Mouse (Mus musculus) forebrain, embryonic 12.5 days (tissue): ENCODE measurements around the gene Gm10436. TPM values are rescaled to one million over a fixed set of nuclear protein-coding genes. Genes with fewer than 3 reads are reported as not detected.
"Not testable (repeated sequence)": the region's sequence is repeated elsewhere in the genome, so short reads cannot be mapped to it uniquely, and the experiment has no call there.

Source experiments
- ATAC-seq: fragments of 200-750 bp; cut with Nextera tagmentation; 2 replicates; pipeline ENCODE4 v1.8.0; 2017; ENCODE audit warnings: moderate TSS enrichment; ENCODE audit not compliant: low FRiP score
- H3K27ac ChIP-seq: fragments of 300-500 bp; sonication (generic); 2 replicates; pipeline ENCODE4 v1.5.1; 2016; ENCODE audit warnings: mild to moderate bottlenecking
- H3K27me3 ChIP-seq: fragments of 300-500 bp; sonication (generic); 2 replicates; pipeline ENCODE4 v1.6.1; 2016; ENCODE audit warnings: mild to moderate bottlenecking
- H3K36me3 ChIP-seq: fragments of 300-500 bp; sonication (generic); replicated peaks from 2 replicates; pipeline ENCODE4 v1.6.1; 2016; ENCODE audit warnings: mild to moderate bottlenecking
- H3K4me1 ChIP-seq: fragments of 300-500 bp; sonication (generic); 2 replicates; pipeline ENCODE4 v1.6.1; 2016
- H3K4me2 ChIP-seq: fragments of 300-500 bp; sonication (generic); 2 replicates; pipeline ENCODE4 v1.6.1; 2016; ENCODE audit warnings: mild to moderate bottlenecking, moderate library complexity
- H3K4me3 ChIP-seq: fragments of 300-500 bp; sonication (generic); replicated peaks from 2 replicates; pipeline ENCODE4 v1.5.1; 2016; ENCODE audit warnings: mild to moderate bottlenecking
- H3K9ac ChIP-seq: fragments of 300-500 bp; sonication (generic); 2 replicates; pipeline ENCODE4 v1.6.1; 2016; ENCODE audit warnings: mild to moderate bottlenecking
- H3K9me3 ChIP-seq: fragments of 300-500 bp; sonication (generic); 2 replicates; pipeline ENCODE4 v1.6.1; 2016
- WGBS: fragments of 180-500 bp; shearing (Covaris S2); methylation state at CpG from one replicate; pipeline ENCODE4 v1.1.7; 2016; 5-methylcytosine and 5-hydroxymethylcytosine counted together
- polyA plus RNA-seq: library from polyadenylated mRNA; unstranded; fragments of >200 nt; fragmentation: Nextera tagmentation; extraction: Ambion mirVana; gene quantifications from 2 replicates; pipeline ENCODE4 v1.2.1, GENCODE M21; 2016

The Gm10436 gene
- not detected in 2 replicates for polyA plus RNA-seq

GRCm38 (mm10) chr12:88182008-88182407 is at the start of gene Gm10436:
Gene Gm10436 (minus strand): TSS chr12:88182108.
- not testable (repeated sequence) for H3K9ac ChIP-seq, H3K27me3 ChIP-seq, H3K9me3 ChIP-seq, H3K36me3 ChIP-seq, H3K4me1 ChIP-seq, ATAC-seq, H3K4me3 ChIP-seq, H3K4me2 ChIP-seq, H3K27ac ChIP-seq
- WGBS: 79% methylated on average over 1 of the region's 1 CpGs

DNA sequence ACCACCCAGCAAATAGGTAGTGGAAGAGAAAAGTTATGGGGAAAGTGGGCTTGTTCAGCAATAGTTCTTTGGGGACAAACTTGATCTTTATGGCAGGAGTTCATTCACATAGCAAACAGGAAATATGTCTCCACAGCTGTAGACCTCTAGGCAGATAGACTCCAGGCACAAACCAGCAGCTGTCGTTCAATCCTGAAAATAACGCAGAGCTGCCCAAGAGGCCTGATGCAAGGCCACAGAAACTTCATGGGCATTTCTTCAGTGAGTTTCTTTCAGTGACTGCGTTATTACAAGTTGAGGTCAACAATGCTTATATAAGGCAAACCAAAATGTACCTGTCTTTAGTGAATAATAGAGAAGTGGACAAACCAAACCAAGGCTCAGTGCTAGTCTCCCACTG is 37.5 kb upstream of the Gm10436 start:
- no peaks in the 10 kb centered on the region for H3K9me3 ChIP-seq
- 93% methylated on average over 3 of the region's 3 CpGs for WGBS
- no peaks in the 10 kb centered on the region for H3K36me3 ChIP-seq
- H3K27ac ChIP-seq: no peak overlapping the region
- H3K27me3 ChIP-seq: no peaks in the 10 kb centered on the region
- no peak overlapping the region for H3K4me3 ChIP-seq
- H3K4me1 ChIP-seq: no peaks in the 10 kb centered on the region
- ATAC-seq: no peak
- H3K9ac ChIP-seq: no peak overlapping the region
- H3K4me2 ChIP-seq: no peak overlapping the region

GRCm38 (mm10) chr12:88218059-88218458 is 36.2 kb upstream of the Gm10436 start:
- H3K27ac ChIP-seq, H3K4me3 ChIP-seq, ATAC-seq, H3K36me3 ChIP-seq, H3K27me3 ChIP-seq, H3K4me2 ChIP-seq, H3K9ac ChIP-seq, H3K9me3 ChIP-seq, H3K4me1 ChIP-seq: not testable (repeated sequence)

GRCm38 (mm10) chr12:88214641-88215040 is 32.7 kb upstream of the Gm10436 start:
- H3K9ac ChIP-seq: no peak overlapping the region
- no peaks in the 10 kb centered on the region for H3K4me1 ChIP-seq
- H3K36me3 ChIP-seq: no peaks in the 10 kb centered on the region
- no peaks in the 10 kb centered on the region for H3K27me3 ChIP-seq
- WGBS: 89% methylated on average over 12 of the region's 12 CpGs
- no peak overlapping the region for H3K27ac ChIP-seq
- ATAC-seq: no peak
- H3K9me3 ChIP-seq: no peaks in the 10 kb centered on the region
- no peak overlapping the region for H3K4me2 ChIP-seq
- H3K4me3 ChIP-seq: no peak overlapping the region

- H3K27me3 ChIP-seq, ATAC-seq, H3K9me3 ChIP-seq, H3K4me1 ChIP-seq, H3K27ac ChIP-seq, H3K4me2 ChIP-seq, H3K36me3 ChIP-seq, H3K4me3 ChIP-seq, H3K9ac ChIP-seq: not testable (repeated sequence)
- WGBS: 91% methylated on average over 9 of the region's 9 CpGs
Measured at GRCm38 (mm10) chr12:88211458-88211857, 29.6 kb upstream of the Gm10436 start.

GRCm38 (mm10) chr12:88202856-88203255 is 20.9 kb upstream of the Gm10436 start:
- ATAC-seq: no peak
- WGBS: 93% methylated on average over 2 of the region's 2 CpGs
- no peaks in the 10 kb centered on the region for H3K27me3 ChIP-seq

More at GRCm38 (mm10) chr12:88202856-88203255, 20.9 kb upstream of the Gm10436 start:
- Histone ChIP-seq H3K4me1 (no peaks in the 10 kb centered on the region), H3K4me3 (no peak overlapping the region), H3K27ac (no peak overlapping the region), H3K9ac (no peak overlapping the region), H3K9me3 (no peaks in the 10 kb centered on the region), H3K36me3 (no peaks in the 10 kb centered on the region), H3K4me2 (no peak overlapping the region)

Other genes starting within 250 kb of the Gm10436 start
- gene Gm2042, start 228.0 kb downstream of the Gm10436 start, polyA plus RNA-seq: not detected in 2 replicates
- gene Gm2075, start 170.3 kb downstream of the Gm10436 start, polyA plus RNA-seq: not detected in 2 replicates
- not detected in 2 replicates for gene Gm6803, start 163.3 kb downstream of the Gm10436 start, polyA plus RNA-seq
- not detected in 2 replicates for gene Gm2056, start 155.1 kb downstream of the Gm10436 start, polyA plus RNA-seq
- gene Gm16368, start 98.4 kb downstream of the Gm10436 start, polyA plus RNA-seq: not detected in 2 replicates
- gene Gm8332, start 68.0 kb upstream of the Gm10436 start, polyA plus RNA-seq: not detected in 2 replicates
- not detected in 2 replicates for gene Gm5662, start 92.4 kb upstream of the Gm10436 start, polyA plus RNA-seq
- not detected in 2 replicates for gene Gm5039, start 141.9 kb upstream of the Gm10436 start, polyA plus RNA-seq
- gene Adck1, start 178.4 kb upstream of the Gm10436 start, polyA plus RNA-seq: 20.9 and 21.4 TPM in 2 replicates